Mouse (Mus musculus) cortical plate, adult 2 months (tissue): Measurements from ENCODE around the gene Foxb2. TPM values are rescaled to one million over a fixed set of nuclear protein-coding genes. Genes with fewer than 3 reads are reported as not detected.

ENCODE experiments used
- H3K27ac ChIP-seq: fragments of 200-500 bp; 2 replicates; pipeline ENCODE4 v1.5.1; 2012; ENCODE audit warnings: low read length, control low read depth, inconsistent platforms; ENCODE audit not compliant: insufficient read depth
- H3K4me1 ChIP-seq: fragments of 200-500 bp; 2 replicates; pipeline ENCODE4 v1.6.1; 2011; ENCODE audit warnings: low read length; ENCODE audit not compliant: control insufficient read depth, insufficient read depth
- H3K4me3 ChIP-seq: fragments of 200-500 bp; 2 replicates; pipeline ENCODE4 v1.5.1; 2011; ENCODE audit warnings: mild to moderate bottlenecking, low read length, control low read depth; ENCODE audit not compliant: insufficient read depth
- CTCF ChIP-seq: fragments of 200-500 bp; IDR thresholded peaks from 2 replicates; pipeline ENCODE4 v1.5.1; 2011; ENCODE audit warnings: mild to moderate bottlenecking, control low read depth, low read length; ENCODE audit not compliant: insufficient read depth; ENCODE audit errors: extremely low read depth
- POLR2A ChIP-seq: fragments of 200-500 bp; IDR thresholded peaks from 2 replicates; pipeline ENCODE4 v1.6.1; 2011; ENCODE audit warnings: mild to moderate bottlenecking, low read length, control low read depth; ENCODE audit not compliant: insufficient read depth; ENCODE audit errors: extremely low read depth
- polyA plus RNA-seq: library from polyadenylated mRNA; depleted of rRNA; stranded (reverse); fragments of >200 nt; gene quantifications from 2 replicates; pipeline ENCODE4 v1.2.3, GENCODE M21; 2012; rRNA removed

Foxb2 gene
- polyA plus RNA-seq, 1 experiment: not detected

DNA sequence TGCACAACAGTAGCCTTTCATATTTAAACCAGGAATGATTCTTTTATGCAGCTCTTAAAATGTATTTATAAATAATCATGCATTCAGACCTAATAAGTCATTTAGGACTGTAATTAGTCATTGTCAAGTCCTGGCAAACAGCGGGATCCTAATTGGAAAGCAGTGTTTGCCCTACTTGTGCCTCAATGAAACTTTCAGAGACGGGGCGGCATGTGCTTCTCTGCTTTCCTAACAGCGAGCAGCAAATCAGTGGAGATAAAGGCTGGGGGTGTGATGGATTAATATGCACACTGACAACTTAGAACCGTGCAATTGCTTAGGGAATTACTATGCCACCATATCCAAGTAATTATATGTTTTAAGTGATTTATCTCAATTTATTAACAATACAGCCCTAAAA lies 48.4 kb downstream of the Foxb2 start:
- TF ChIP-seq POLR2A (no peak), CTCF (no peak)
- H3K27ac ChIP-seq: no peak overlapping the region
- H3K4me3 ChIP-seq: no peak overlapping the region
- no peaks in the 10 kb centered on the region for H3K4me1 ChIP-seq

Other genes starting within 250 kb of the Foxb2 start
- gene Vps13a, start 92.9 kb downstream of the Foxb2 start, polyA plus RNA-seq: 47.1 and 50.8 TPM in 2 replicates
- 34.2 and 37.2 TPM in 2 replicates for gene Prune2, start 82.3 kb upstream of the Foxb2 start, polyA plus RNA-seq